Mouse (Mus musculus): Measurements from ENCODE around the gene Nup85.

Gene Nup85

GRCm38 (mm10) chr11:115613138-115613945 is 49.1 kb downstream of the Nup85 start:
- DNase-seq (ENCODE audit: low read depth) = no peak

DNA sequence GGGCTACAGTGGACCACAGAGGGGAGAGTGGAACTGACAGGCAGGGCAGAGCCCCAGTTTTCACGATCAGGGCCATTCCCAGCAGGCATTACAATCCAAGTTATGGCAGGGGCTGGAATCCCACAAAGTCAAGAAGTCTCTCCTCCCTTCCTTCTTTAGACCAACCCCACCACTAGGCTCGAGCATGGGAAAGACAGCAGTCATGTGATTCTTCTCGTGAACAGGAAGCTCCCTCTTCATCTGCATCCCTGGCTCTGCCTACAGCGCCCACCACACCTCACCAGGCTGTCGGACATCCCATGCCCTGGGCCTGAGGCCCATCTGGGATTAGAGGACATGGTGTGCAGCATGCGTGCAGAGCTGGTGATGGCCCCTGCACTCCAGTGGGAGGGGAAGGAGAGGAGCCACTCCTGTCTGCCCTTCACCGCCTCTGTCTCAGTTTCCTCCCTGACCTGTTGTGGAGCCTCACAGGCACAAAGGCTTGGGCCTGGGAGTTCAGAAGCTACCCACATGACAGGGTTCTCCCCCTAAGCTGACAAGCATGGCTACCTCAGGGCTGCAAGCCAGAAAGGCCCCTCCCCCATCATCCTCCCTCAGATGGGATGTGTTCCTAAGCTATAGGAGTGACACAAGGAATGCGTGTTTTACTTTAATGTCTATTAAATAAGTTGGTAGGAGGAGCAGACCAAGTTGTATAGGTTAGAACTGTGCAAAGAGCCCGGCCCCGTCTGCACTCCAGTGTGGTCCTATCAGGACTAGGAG is 50.3 kb downstream of the Nup85 start:
- DNase-seq (ENCODE audit: low read depth) = no peak

DNA sequence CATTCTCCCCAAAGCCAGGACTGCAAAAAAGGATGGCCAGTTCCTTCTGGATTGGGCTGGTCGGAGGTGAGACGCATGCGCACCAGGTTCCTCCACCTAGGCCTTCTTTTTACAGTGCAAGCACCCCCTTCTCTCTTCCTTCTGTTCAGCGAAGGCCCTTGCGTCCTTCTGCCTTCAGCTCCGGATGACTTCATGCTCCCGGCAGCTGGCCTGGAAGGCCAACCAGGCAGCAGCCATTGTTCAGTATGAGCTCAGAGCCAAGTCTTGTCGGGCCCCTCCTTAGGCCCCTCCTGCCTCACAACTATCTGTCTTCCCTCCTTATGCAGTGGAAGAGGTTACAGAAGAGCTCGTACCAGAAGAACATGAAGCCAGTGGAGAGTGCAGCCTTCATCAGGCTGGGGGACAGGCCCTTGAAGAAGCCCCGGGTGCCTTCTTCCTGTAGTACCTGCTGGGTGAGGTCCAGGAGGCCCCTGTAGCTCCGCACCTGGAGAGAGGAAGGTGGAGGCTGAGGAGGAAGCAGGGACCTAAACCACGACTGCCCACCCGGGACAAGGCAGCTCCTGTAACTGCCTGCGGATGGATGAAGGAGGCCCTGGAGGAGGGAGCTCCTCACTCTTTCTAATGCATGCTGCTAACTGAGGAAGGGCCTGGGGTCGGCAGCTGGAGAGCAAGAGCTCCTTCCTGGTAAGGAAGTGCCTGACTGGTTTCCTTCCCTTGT is 51.0 kb downstream of the Nup85 start:
- no peak for DNase-seq (ENCODE audit: low read depth)

DNA sequence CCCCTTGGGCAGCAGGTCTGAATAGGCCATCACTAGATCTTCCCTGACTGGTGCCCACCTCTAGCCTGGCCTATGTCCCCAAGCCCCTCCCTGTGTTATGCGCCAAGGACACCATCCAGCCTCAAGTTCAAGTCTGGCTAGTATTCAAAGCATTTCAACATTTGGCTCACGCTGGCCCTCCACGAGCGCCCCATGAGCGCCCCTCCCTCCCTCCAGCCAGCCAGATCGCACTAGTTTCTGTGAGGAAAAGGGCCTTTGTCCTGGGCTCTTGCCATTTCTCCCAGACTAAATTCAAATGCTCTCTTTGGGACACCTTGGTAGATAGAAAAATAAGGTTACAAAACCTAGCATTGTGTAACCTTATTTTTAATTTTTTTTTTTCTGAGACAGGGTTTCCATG is 51.6 kb downstream of the Nup85 start:
- DNase-seq (ENCODE audit: low read depth) = no peak

GRCm38 (mm10) chr11:115616371-115616770 is 52.1 kb downstream of the Nup85 start:
- DNase-seq (ENCODE audit: low read depth) = no peak

DNA sequence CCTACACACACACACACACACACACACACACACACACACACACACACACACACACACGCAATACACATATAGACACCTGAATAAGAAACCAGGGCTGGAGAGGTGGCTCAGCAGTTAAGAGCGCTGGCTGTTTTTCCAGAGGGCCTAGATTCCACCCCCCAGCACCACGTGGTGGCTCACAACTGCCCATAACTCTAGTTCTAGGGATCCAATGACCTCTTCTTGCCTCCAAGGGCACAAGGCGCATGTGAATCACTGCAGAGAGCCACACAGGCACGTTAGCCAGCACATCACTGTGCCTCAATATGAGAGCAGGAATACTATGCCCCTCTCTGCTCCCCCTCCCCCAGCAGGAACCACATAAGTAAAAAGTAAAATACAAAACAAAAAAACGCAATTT is 52.7 kb downstream of the Nup85 start:
- DNase-seq (ENCODE audit: low read depth) = no peak

DNA sequence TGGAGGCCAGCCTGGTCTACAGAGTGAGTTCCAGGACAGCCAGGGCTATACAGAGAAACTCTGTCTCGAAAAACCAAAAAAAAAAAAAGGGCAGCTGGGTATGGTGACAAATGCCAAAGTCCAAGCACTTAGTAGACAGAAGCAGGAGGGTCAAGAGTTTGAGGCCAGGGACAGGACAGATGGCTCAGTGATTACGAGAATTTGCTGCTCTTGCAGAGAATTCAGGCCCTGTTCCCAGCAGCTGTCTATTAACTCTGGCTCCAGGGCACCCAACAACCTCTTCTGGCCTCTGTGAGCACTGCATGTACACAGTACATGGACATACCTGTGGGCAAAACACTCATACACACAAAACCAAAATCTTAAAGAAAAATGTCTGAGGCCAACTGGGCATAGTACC is 53.8 kb downstream of the Nup85 start:
- no peak for DNase-seq (ENCODE audit: low read depth)

- no peak for DNase-seq (ENCODE audit: low read depth)
Measured at GRCm38 (mm10) chr11:115618732-115619516, 54.7 kb downstream of the Nup85 start.

DNA sequence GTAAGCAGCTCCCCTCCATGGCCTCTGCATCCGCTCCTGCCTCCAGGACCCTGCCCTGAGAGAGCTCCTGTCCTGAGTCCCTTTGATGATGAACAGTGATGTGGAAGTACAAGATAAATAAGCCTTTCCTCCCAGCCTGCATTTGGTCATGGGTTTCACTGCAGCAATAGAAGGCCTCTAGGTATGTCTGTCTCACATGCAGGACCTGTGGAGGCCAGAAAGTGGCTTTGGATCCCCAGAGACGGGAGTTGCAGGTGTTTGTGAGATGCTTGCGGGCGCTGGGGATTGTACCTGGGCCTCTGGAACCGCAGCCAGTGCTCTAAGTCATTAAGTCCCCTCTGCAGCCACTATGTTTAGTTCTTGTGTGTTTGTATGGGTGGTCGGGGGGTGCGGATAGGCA is 55.7 kb downstream of the Nup85 start:
- DNase-seq (ENCODE audit: low read depth) = no peak

GRCm38 (mm10) chr11:115623487-115624070 is 59.3 kb downstream of the Nup85 start:
- DNase-seq (ENCODE audit: low read depth) = no peak

DNA sequence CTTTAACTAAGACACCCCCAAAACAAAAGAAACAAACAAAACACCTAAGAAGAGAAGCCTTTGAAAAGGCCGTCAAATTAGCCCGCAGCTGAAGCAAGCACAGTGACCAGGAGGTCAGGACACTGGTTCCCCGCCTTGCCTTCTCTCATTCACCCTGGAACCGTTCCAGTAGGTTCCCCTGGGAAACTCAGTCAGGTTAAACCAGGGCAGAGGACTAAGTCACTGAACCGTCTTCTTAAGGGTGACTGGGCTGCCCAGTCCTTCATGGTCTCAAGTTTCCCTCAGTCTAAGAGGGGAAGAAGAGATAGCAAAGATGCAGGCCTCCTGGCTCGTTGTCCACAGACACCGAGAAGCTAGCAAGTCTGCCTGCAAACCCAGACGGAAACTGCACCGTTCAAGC is 61.6 kb downstream of the Nup85 start:
- no peak for DNase-seq (ENCODE audit: low read depth)

DNA sequence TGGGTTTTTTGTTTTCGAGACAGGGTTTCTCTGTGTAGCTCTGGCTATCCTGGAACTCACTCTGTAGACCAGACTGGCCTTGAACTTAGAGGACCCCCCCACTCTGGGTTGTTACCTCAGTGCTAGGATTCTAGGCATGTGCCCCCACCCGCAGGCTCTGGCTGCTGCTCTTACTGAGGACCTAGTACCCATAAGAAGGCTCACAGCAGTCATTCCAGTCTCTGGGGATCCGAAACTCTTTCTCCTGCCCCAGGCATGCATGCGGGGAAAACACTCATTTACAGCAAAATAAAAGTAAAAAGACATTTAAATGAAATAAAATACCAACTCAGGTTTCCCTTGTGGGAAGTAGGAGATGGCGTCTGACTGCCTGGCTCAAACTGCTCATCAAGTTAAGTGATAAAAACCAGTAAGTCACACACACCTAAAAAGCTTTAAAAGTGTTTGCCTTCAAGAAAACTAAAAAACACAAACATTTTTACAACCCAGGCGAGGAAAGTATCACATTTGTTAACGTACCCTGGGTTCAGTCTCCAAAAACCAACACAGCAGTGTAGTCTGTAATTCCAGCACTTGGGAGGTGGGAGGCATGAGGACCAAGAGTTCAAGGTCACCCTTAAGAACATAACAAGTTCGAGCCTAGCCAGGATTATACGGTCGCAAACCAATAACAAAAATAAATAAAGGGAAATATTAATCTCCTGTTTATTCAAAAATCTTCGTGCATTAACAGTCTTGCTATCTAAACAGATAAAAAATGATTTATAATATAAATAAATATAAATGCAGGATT is 62.8 kb downstream of the Nup85 start:
- no peak for DNase-seq (ENCODE audit: low read depth)

DNA sequence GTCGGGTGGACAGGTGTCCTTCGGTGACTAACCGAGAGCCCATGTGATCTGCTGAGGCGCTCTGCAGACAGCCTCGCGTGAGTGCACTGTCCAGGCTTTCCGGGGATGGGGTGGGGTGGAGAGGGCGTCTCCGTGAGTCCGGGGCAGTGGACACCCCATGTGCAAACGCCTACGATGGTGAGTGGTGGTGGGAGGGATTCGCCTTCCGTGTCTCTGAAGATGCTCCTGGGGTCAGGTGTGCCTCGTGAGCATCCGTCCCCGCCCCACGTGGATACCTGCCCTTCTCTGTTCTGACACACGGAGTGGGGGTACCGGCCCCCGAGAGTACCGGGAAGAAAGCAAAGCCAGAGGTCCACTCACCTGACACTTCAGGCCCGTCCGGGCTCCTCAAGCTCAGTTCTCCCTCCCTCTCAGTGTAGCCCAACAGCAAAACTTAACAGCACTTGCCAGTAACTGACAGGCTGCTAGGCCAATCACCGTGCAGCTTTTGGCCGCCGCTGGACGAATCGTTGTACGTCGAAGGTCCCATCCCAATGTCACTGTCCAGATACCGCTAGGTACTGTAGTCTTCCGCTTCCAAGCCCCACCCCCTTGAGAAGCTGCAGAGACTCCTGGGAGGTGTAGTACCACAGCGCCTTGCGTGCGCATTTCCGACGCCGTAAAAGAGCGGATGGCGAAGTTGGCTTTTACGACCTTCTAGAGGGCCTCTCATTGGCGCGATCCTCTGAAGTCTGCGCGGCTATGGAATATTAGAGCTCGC is 63.7 kb downstream of the Nup85 start, which contains the start of gene Slc25a19:
Gene Slc25a19 (minus strand): TSS at position 591 of the 760 bp plus-strand sequence.
- peak; percentile 99 for DNase-seq (ENCODE audit: low read depth)

- no peak for DNase-seq (ENCODE audit: low read depth)
Measured at GRCm38 (mm10) chr11:115628465-115629101, 64.3 kb downstream of the Nup85 start.

GRCm38 (mm10) chr11:115629734-115630531 is 65.7 kb downstream of the Nup85 start:
- DNase-seq (ENCODE audit: low read depth) = no peak

DNA sequence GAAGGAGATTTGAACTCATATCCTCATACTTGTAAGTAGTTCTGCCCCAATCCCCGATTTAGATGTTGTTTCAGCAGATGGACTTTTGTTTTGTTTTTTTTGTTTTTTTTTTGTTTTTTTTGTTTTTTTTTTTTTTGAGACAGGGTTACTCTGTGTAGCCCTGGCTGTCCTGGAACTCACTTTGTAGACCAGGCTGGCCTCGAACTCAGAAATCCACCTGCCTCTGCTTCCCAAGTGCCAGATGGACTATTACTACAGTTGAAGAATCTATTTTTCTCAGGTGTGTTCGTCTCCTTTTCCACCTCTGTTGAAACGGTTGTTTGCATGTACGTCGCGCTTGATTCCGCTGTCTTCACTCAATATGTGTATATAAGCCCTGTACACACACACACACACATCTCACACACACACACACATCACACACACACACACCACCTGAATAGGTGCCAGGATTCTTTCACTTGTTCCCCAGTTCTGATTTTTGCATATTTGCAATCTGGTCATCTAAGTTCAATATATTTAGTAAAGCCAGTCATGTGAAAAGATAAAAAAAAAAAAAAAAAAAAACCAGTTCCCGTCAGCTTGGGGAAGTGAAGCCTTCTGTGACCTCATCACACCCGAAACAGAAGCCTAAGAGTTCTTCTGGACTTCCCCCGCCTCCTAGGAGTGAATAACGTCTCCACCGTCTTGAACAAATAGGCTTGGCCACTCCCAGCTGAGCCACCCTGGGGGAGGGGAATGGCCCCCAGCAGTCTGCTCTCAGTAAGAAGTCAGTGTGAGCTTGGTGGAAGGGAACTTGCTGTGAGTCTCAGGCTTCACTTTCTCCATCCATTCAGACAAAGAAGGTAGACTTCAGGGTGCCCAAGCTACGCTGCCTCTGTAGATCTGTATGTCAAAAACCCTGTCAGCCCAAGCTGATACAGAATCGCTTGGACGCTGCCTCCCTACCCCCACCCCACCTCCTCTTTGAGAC is 66.6 kb downstream of the Nup85 start:
- DNase-seq (ENCODE audit: low read depth) = peak; percentile 74

DNA sequence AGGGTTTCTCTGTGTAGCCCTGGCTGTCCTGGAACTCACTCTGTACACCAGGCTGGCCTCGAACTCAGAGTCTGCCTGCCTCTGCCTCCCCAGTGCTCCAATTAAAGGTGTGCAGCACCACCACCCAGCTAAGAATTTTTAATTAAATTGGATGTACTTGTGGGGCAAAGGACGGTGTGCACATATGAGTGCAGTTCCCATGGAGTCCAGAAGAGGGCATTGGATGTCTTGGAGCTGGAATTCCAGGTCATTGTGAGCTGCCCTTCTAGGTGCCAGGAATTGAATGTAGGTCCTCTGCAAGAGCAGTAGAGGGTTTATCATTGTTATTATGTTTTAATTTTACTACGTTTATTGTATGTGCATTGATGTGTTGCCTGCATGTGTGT is 67.3 kb downstream of the Nup85 start:
- DNase-seq (ENCODE audit: low read depth) = peak; percentile 35

Data from c-Kit-positive CD71-negative TER-119-negative erythroid progenitor cells, embryonic 14.5 days (primary cell).